Mouse (Mus musculus) limb, embryonic 13.5 days (tissue): ENCODE results near the gene 1700007K13Rik. TPM values are rescaled to one million over a fixed set of nuclear protein-coding genes. Genes with fewer than 3 reads are reported as not detected.
"Not testable (repeated sequence)": the region's sequence is repeated elsewhere in the genome, so short reads cannot be mapped to it uniquely, and the experiment has no call there.

Experiments
- ATAC-seq: fragments of 200-750 bp; cut with Nextera tagmentation; 2 replicates; pipeline ENCODE4 v1.8.0; 2017; ENCODE audit warnings: low read depth, moderate number of reproducible peaks, moderate TSS enrichment; ENCODE audit not compliant: low FRiP score
- H3K27ac ChIP-seq: fragments of 300-500 bp; sonication (generic); 2 replicates; pipeline ENCODE4 v1.5.1; 2015; ENCODE audit warnings: inconsistent platforms, mild to moderate bottlenecking, moderate library complexity
- H3K27me3 ChIP-seq: fragments of 300-500 bp; sonication (generic); 2 replicates; pipeline ENCODE4 v1.6.1; 2015; ENCODE audit warnings: mild to moderate bottlenecking, inconsistent platforms
- H3K36me3 ChIP-seq: fragments of 300-500 bp; sonication (generic); 2 replicates; pipeline ENCODE4 v1.6.1; 2015; ENCODE audit warnings: inconsistent platforms, mild to moderate bottlenecking, moderate library complexity
- H3K4me1 ChIP-seq: fragments of 300-500 bp; sonication (generic); 2 replicates; pipeline ENCODE4 v1.6.1; 2015; ENCODE audit warnings: inconsistent platforms
- H3K4me2 ChIP-seq: fragments of 300-500 bp; sonication (generic); replicated peaks from 2 replicates; pipeline ENCODE4 v1.6.1; 2015; ENCODE audit warnings: inconsistent platforms, mild to moderate bottlenecking, moderate library complexity
- H3K4me3 ChIP-seq: fragments of 300-500 bp; sonication (generic); 2 replicates; pipeline ENCODE4 v1.5.1; 2015; ENCODE audit warnings: moderate library complexity, mild to moderate bottlenecking, inconsistent platforms
- H3K9ac ChIP-seq: fragments of 300-500 bp; sonication (generic); 2 replicates; pipeline ENCODE4 v1.6.1; 2015; ENCODE audit warnings: mild to moderate bottlenecking, inconsistent platforms
- H3K9me3 ChIP-seq: fragments of 300-500 bp; sonication (generic); 2 replicates; pipeline ENCODE4 v1.6.1; 2016; ENCODE audit warnings: inconsistent platforms
- WGBS: fragments of 180-500 bp; shearing (Covaris S2); methylation state at CpG from one replicate; pipeline ENCODE4 v1.1.7; 2015; 5-methylcytosine and 5-hydroxymethylcytosine counted together
- polyA plus RNA-seq: library from polyadenylated mRNA; unstranded; fragments of >200 nt; fragmentation: Nextera tagmentation; extraction: Ambion mirVana; gene quantifications from 2 replicates; pipeline ENCODE4 v1.2.1, GENCODE M21; 2015

Gene 1700007K13Rik
- polyA plus RNA-seq, 1 experiment from 2014 or later: 0.48 TPM

DNA sequence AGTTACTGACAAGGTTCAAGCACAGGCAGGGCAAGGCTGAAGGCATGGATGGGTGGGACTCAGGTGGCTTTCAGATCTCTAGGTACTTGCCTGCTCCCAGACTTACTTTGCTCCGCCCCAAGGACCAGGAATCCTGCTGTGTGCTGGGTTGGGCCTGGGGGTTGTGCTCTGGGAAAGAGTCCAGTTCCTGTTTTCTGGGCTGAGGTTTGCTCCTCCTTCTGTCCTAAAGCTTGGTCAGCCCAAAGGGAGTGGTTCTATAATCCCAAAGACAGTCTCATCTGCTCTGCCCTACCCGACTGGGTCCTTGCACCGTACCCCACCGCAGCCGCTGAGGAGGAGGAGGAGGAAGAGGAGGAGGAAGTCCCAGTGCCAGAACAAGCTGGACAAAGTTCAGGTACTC lies 30.5 kb upstream of the 1700007K13Rik start, which contains the start of gene Gbgt1:
Gbgt1 (plus strand) TSS at position 221 of the 400 bp plus-strand sequence.
- Histone ChIP-seq H3K4me2 (no peak within 1 kb of the TSS), H3K9me3 (peaks cover 3% of the 10 kb centered on the region; the same call in 1 of the 2 replicates), H3K4me3 (no peak within 1 kb of the TSS), H3K27me3 (no peaks in the 10 kb centered on the region), H3K36me3 (no peaks in the 10 kb centered on the region), H3K4me1 (no peaks in the 10 kb centered on the region; the same call in 1 of the 2 replicates), H3K9ac (0 out of 2 replicates have a peak within 1 kb of the TSS, but pooled peaks have one; percentile 31), H3K27ac (peak within 1 kb of the TSS; percentile 16; the same call in 1 of the 2 replicates)
- ATAC-seq: no peak
- 80% methylated on average over 5 of the region's 5 CpGs for WGBS

DNA sequence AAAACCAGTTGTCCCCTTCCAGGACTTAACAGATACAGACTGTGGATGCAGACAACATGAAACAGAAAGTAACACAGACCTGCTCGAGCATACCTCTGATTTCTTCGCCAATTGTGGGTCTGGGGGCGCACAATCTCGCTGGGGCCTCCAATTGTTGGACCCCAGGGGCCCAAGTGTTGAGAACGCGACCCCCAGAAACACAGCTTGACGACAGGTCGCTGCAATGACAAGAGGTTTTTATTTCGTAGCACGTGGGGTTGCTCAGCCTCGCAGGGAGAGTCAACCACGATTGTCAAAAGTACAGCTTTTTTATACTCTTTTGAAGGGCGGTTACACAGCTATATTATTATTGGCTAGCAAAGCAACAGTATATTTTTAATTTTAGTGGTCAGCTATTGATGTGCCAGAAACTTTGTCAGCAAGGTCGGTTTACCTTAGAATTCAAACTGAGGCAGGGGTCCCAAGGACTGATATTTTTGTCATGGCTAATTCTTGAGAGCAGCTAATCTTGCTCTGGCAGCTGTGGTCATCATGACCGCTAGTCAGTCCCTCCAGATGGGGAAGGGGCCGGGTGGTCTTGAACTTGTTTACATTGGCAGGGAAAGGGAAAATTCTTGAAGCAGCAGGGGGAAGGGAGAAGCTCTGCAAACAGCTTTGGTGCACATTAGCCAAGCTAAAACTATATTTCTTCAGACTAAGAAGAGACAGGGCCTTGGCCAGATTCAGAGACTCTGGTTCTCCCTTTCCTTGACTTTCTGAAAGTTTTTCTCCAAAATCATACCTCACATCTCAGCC lies 29.9 kb upstream of the 1700007K13Rik start:
- 79% methylated on average over 16 of the region's 16 CpGs for WGBS
- H3K27ac ChIP-seq: peak overlapping the region; percentile 16; the same call in 1 of the 2 replicates

DNA sequence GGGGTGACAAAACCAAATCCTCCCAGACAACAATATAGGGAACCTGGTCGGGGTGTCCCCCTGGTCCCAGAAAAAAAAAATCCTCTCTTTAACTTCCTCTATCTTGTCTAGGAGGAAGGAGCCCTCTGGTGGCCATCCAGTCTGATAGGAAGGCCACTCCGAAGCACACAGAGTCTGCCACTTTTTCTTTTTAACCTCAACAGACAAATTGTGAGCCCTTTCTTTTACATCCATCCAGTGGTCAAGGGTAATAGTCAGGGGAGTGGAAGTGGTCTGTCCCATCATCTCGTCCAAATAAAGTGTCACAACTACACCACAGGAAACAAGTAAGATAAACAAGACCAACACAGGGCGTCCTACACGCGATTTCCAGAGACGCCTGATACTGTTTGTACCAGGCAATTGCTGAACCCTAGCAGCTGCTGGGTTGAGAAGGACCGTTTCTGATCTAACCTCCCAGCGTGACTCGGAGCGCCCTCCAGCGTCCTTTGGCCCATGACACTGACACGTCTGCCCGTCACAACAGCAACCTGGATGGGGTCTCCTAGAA lies 29.1 kb upstream of the 1700007K13Rik start:
- H3K9me3 ChIP-seq: peaks cover 3% of the 10 kb centered on the region; the same call in 1 of the 2 replicates
- no peaks in the 10 kb centered on the region for H3K27me3 ChIP-seq
- H3K4me2 ChIP-seq: no peak overlapping the region
- 89% methylated on average over 14 of the region's 14 CpGs for WGBS
- H3K27ac ChIP-seq: no peak overlapping the region
- no peak overlapping the region for H3K4me3 ChIP-seq
- ATAC-seq: no peak
- H3K36me3 ChIP-seq: no peaks in the 10 kb centered on the region
- H3K4me1 ChIP-seq: no peaks in the 10 kb centered on the region; the same call in 1 of the 2 replicates
- H3K9ac ChIP-seq: no peak overlapping the region

More for the DNA sequence above, 29.9 kb upstream of the 1700007K13Rik start:
- Histone ChIP-seq H3K9me3 (peaks cover 3% of the 10 kb centered on the region; the same call in 1 of the 2 replicates), H3K4me3 (no peak overlapping the region), H3K27me3 (no peaks in the 10 kb centered on the region), H3K36me3 (no peaks in the 10 kb centered on the region), H3K4me2 (no peak overlapping the region), H3K4me1 (no peaks in the 10 kb centered on the region; the same call in 1 of the 2 replicates), H3K9ac (0 out of 2 replicates have a peak overlapping the region, but pooled peaks have one; percentile 31)
- ATAC-seq: no peak

DNA sequence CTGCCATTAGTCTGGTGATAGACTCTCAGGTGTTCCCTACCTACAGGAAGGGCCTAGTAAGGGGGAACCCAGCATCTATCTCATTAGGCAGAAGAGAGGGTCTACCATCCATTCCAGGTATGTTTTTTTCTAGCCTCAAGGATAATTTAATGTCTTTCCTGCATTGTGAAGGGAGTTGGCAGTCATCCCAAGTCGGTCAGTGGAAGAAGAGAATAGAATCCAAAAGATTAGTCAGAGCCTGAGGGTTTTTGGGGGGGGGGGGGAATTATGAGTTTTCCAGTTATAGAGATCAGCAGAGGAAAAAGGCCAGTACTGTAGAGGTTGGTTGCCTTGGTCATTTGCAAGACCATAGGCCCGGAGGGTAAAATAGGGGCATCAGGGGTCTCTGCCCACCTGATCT lies 28.4 kb upstream of the 1700007K13Rik start:
- no peak overlapping the region for H3K27ac ChIP-seq
- H3K36me3 ChIP-seq: no peaks in the 10 kb centered on the region
- no peak for ATAC-seq
- WGBS: 80% methylated on average over 2 of the region's 2 CpGs
- H3K4me3 ChIP-seq: no peak overlapping the region
- H3K4me2 ChIP-seq: no peak overlapping the region
- H3K9ac ChIP-seq: no peak overlapping the region
- no peaks in the 10 kb centered on the region; the same call in 1 of the 2 replicates for H3K4me1 ChIP-seq
- no peaks in the 10 kb centered on the region for H3K27me3 ChIP-seq
- H3K9me3 ChIP-seq: peaks cover 3% of the 10 kb centered on the region; the same call in 1 of the 2 replicates

DNA sequence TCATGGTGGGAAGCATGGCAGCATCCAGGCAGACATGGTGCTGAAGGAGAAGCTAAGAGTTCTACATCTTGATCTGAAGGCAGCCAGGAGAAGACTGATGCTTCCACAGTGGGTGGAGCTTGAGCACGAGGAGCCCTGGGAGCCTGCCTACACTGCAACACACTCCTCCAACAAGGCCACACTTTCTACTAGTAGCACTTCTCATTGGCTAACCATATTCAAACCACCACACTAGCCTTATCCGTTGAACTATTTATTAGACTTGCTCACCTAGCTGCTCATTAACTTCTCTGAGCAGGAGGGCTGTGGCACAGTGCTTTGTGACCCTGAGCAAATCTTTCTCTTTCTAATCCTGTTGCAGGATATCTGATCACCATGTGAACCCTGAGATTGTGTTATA lies 17.7 kb upstream of the 1700007K13Rik start:
- Histone ChIP-seq H3K27me3 (no peaks in the 10 kb centered on the region), H3K4me2 (no peak overlapping the region), H3K27ac (no peak overlapping the region), H3K36me3 (no peaks in the 10 kb centered on the region), H3K9ac (no peak overlapping the region), H3K4me1 (peaks cover 9% of the 10 kb centered on the region), H3K9me3 (no peaks in the 10 kb centered on the region), H3K4me3 (no peak overlapping the region)
- 67% methylated on average over 2 of the region's 2 CpGs for WGBS
- ATAC-seq: no peak

DNA sequence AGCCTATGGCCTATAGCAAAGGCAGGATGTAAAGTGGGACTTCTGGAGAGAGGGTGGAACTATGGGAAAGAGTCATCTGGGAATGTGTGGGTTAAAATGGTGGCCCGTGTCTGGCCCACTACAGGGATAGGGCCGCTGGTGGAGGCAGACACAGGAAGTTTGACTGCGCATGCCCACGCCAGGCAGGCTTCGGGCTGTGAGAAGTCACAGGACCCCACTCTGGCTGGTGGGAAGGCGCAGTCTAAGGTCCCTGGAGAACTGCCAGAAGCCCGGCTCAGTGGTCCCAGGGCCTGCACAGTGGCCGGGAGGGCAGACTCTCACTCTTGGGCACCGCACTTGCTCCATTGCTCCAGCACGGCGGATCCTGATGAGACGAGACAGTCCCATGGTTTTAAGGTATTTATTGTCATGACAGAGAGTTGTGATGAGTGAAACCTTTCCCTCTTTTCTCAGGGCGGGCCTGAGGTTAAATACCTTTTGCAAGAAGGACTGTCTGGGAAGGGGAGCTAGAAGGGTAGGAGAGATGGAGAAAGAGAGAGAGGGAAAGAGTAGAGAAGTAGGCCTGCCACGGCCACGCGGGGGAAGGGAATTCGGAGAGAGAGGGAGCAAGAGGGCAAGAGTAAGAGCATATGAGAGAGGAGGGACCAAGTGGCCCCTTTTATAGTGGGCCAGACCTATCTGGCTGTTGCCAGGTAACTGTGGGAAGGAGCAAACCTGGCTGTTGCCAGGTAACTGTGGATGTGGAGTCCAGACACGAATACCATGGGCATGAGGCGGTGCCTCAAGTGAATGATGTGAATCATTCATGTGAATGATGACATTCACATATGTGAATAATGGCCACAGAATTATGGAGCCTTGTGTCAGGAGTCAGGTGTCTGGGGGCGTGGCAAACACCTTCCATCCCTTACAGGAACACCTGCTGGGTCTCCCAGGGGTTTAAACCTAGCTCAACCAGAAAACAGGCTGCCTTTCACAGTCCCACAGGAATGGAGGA lies 13.4 kb upstream of the 1700007K13Rik start:
- H3K9ac ChIP-seq: no peak overlapping the region
- H3K4me2 ChIP-seq: 0 out of 2 replicates have a peak overlapping the region, but pooled peaks have one; percentile 21
- no peak overlapping the region for H3K4me3 ChIP-seq
- H3K36me3 ChIP-seq: no peaks in the 10 kb centered on the region
- H3K27ac ChIP-seq: peak overlapping the region; percentile 44; the same call in 1 of the 2 replicates
- H3K9me3 ChIP-seq: no peaks in the 10 kb centered on the region
- H3K27me3 ChIP-seq: no peaks in the 10 kb centered on the region
- ATAC-seq: no peak; the same call in 1 of the 2 replicates
- WGBS: 68% methylated on average over 20 of the region's 20 CpGs
- H3K4me1 ChIP-seq: peaks cover 9% of the 10 kb centered on the region

DNA sequence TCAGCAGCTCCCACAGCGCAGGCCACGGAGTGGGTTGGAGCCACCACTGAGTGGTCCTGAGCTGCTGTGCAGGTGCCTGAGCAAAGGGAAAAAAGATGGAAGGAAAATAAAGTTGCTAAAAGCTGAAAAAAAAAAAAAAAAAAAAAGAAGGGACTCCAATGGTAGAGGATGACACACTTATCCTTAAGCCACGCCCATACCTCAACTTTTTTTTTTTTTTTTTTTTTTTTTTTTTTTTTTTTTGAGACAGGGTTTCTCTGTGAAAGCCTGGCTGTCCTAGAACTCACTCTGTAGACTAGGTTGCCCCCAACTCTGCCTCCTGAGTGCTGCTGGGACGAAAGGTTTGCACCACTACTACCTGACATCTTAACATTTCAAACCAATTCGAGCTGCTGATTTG lies 11.9 kb upstream of the 1700007K13Rik start:
- H3K27ac ChIP-seq, H3K4me1 ChIP-seq, H3K4me3 ChIP-seq, ATAC-seq, H3K9ac ChIP-seq, H3K27me3 ChIP-seq, H3K4me2 ChIP-seq, H3K9me3 ChIP-seq, H3K36me3 ChIP-seq: not testable (repeated sequence)
- 89% methylated on average over 5 of the region's 5 CpGs for WGBS

DNA sequence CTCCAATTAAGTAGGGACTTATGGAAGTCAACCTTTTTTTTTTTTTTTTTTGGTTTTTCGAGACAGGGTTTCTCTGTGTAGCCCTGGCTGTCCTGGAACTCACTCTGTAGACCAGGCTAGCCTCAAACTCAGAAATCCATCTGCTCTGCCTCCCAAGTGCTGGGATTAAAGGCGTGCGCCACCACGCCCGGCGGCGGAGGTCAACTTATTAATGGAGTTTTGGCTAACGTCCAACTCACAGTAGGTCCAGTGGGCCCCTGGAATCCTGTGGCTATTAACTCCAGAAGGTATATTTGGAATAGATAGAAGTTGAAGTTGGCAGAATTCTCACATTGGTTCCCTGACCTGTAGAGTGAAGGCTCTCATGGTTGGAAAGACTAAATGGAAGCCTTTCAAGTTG lies 5.9 kb upstream of the 1700007K13Rik start:
- H3K4me3 ChIP-seq, H3K4me1 ChIP-seq, H3K4me2 ChIP-seq, ATAC-seq, H3K9ac ChIP-seq, H3K27me3 ChIP-seq, H3K27ac ChIP-seq: not testable (repeated sequence)
- Histone ChIP-seq H3K9me3 (peaks cover 12% of the 10 kb centered on the region), H3K36me3 (peaks cover 45% of the 10 kb centered on the region)
- 92% methylated on average over 8 of the region's 8 CpGs for WGBS

DNA sequence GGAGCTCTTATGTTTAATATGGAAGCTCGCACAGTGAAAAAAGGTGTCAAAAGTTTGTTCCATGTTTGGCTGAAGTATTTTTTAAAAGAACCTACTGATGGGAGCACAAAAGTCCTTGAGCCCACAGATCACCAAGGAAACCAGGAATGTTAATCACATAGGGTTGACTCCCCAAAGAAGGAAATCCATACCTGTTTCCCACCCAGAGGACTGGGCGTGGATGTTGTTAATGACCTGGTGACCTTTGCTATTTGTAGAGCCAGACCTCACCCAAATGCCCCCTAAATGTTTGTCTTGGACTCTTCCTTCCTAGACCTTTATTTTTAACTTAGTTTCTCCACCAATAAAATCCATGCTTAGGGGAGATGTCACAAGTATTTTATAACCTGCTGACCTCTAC lies 4.5 kb upstream of the 1700007K13Rik start:
- 88% methylated on average over 2 of the region's 2 CpGs for WGBS
- H3K9ac ChIP-seq: no peak overlapping the region
- no peak for ATAC-seq
- H3K9me3 ChIP-seq: peaks cover 12% of the 10 kb centered on the region
- H3K27me3 ChIP-seq: peaks cover 3% of the 10 kb centered on the region; the same call in 1 of the 2 replicates
- peaks cover 45% of the 10 kb centered on the region for H3K36me3 ChIP-seq
- no peak overlapping the region for H3K4me2 ChIP-seq
- peaks cover 18% of the 10 kb centered on the region for H3K4me1 ChIP-seq
- no peak overlapping the region for H3K4me3 ChIP-seq
- no peak overlapping the region for H3K27ac ChIP-seq

DNA sequence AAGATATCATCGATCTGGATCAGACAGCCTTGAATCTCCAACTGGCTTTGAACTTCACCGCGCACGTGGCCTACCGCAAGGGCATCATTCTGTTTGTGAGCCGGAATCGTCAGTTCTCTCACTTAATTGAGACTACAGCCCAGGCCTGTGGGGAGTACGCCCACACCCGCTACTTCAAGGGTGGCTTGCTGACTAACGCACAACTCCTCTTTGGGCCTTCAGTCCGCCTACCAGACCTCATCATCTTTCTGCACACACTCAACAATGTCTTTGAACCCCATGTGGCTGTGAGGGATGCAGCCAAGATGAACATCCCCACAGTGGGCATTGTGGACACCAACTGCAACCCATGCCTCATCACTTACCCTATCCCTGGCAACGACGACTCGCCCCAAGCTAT lies 3.3 kb upstream of the 1700007K13Rik start:
- Histone ChIP-seq H3K27ac (no peak overlapping the region), H3K9me3 (peaks cover 12% of the 10 kb centered on the region), H3K9ac (no peak overlapping the region), H3K27me3 (peaks cover 10% of the 10 kb centered on the region), H3K4me2 (peak overlapping the region; percentile 87; the same call in 1 of the 2 replicates), H3K4me3 (no peak overlapping the region), H3K4me1 (peaks cover 20% of the 10 kb centered on the region), H3K36me3 (peaks cover 45% of the 10 kb centered on the region)
- 98% methylated on average over 14 of the region's 14 CpGs for WGBS
- no peak for ATAC-seq

DNA sequence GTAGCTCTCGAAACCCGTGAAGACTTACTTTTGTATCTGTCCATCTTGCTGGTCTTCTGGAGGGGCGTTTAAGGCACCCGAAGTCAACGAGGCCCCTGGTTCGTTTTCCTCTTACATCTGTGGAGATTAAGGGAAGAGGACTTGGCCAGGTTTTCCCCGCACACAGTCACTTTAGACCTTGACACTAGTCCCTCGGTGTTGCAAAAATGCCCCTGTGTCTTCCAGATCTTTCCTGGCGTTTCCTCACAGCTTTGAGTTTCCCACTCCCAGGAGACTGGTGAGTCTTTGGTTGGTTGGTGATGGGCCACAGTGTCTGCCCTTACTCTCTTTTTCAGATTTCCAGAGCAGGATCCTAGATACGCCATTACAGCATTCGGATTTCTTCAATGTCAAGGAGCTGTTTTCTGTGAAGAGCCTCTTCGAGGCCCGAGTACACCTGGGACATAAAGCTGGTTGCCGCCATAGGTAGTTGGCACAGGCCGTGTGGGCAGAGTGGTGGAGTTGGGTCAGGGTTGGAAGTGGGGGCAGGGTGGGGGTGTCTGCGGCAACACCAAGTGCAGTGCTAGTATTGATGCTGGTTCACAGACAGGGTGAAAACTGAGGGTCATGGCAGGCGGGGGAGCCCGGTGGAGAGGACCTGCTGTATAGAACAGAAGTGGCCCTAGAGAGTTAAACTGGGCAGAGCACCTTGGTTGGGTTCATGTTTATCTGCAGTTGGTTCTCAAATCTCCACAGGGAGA lies 2.5 kb upstream of the 1700007K13Rik start:
- peaks cover 20% of the 10 kb centered on the region for H3K4me1 ChIP-seq
- peak overlapping the region; percentile 93 for H3K4me3 ChIP-seq
- peaks cover 12% of the 10 kb centered on the region for H3K9me3 ChIP-seq
- H3K27ac ChIP-seq: no peak overlapping the region
- peak overlapping the region; percentile 87 for H3K4me2 ChIP-seq
- peaks cover 10% of the 10 kb centered on the region for H3K27me3 ChIP-seq
- WGBS: 55% methylated on average over 18 of the region's 18 CpGs
- no peak for ATAC-seq
- H3K9ac ChIP-seq: peak overlapping the region; percentile 98
- peaks cover 45% of the 10 kb centered on the region for H3K36me3 ChIP-seq
